Mouse (Mus musculus) gastrocnemius, postnatal 10 days (tissue): ENCODE results near the gene Anks6. TPM values are rescaled to one million over a fixed set of nuclear protein-coding genes. Genes with fewer than 3 reads are reported as not detected.
A peak's percentile ranks its signal among the peaks of the same experiment; 100 is the strongest.
"Not testable (repeated sequence)": the region's sequence is repeated elsewhere in the genome, so short reads cannot be mapped to it uniquely, and the experiment has no call there.

ENCODE experiments used
- DNase-seq: peaks from one replicate; pipeline ENCODE4 v3.0.0; 2021; ENCODE audit warnings: mixed read lengths
- long read RNA-seq, 2 experiments: library from polyadenylated mRNA; stranded (forward); transcript quantifications; one replicate each; pipeline ENCODE4 v2.0.0; 2021
- total RNA-seq, 2 experiments: library from RNA; stranded (reverse); gene quantifications; 2 replicates each; pipeline ENCODE4 v1.2.3; 2021

The Anks6 gene
- 1 to 10 TPM; 4.7 to 7.1 TPM for total RNA-seq
- long read RNA-seq, experiment 1, transcript Anks6-205 (16 exons, 3,438 nt): major isoform, 5 of 8 reads
- long read RNA-seq, experiment 1, partial matches to known transcripts: 0 of 8 reads
- long read RNA-seq, experiment 1, other reads (novel, unspliced or antisense): 3 of 8 reads
- long read RNA-seq, experiment 2, partial matches to known transcripts: 1 of 8 reads
- long read RNA-seq, experiment 2, other reads (novel, unspliced or antisense): 5 of 8 reads

GRCm38 (mm10) chr4:47056791-47057509, at the start of gene Anks6:
Gene Anks6, minus strand, starts transcription at chr4:47057427.
- DNase-seq: peak; percentile 83

DNA sequence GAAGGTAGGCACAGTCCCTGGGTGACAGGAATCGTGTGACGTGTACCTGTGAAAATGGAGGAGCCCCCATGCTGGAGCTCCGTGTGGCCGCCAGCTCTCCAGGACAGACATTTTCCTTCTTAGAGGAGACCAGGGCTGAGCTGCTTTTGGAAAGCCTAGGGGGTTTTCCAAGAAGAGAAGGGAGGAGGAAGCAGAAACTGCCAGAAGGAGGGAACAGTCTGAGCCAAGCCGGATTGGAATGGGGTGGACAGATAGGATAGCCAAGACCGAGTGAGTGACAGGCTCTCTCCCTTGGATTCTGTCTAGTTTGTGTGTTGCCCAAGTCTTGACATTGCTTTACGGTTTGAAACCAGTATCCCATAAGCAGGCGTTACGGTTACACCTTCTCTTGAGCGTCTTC, 46.3 kb upstream of the Anks6 start:
- no peak for DNase-seq

DNA sequence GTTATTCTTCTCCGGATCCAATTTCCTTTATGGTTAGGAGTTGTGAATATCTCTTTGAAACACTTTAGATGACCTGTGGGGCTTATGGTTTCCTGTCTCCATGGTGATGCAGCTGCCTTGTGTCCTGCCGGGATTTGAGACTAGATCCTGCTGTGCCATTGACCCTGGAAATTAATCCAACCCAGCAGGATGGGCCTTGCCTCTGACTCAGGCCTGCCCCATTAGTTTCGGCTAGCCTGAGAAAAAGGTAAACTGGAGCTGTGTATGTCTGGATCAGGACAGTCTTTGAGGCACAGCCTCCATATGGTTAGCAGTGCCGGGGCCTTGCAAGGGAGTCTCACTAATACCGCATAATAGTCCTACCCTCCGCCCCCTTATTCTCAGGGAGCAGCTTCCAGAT, 36.4 kb upstream of the Anks6 start:
- no peak for DNase-seq

DNA sequence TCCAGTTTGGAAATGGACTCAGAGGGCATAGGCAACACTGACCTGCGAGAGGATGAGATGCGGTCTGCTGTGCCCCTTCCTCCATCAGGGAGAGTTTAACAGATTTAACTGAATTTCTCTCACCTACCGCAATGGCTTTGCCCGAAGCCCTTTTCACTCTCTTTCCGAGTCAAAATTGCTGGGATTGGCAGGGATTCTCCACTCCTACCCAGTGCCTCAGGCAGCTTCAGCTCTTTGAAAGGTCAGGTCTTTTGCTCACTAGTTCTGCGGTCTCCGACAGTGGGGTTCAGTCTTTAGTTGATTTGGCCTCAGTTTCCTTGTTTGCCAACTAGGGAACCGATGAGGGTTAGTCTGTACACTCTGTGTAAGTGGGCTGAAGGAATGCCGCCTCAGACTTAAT, 35.9 kb upstream of the Anks6 start:
- no peak for DNase-seq

DNA sequence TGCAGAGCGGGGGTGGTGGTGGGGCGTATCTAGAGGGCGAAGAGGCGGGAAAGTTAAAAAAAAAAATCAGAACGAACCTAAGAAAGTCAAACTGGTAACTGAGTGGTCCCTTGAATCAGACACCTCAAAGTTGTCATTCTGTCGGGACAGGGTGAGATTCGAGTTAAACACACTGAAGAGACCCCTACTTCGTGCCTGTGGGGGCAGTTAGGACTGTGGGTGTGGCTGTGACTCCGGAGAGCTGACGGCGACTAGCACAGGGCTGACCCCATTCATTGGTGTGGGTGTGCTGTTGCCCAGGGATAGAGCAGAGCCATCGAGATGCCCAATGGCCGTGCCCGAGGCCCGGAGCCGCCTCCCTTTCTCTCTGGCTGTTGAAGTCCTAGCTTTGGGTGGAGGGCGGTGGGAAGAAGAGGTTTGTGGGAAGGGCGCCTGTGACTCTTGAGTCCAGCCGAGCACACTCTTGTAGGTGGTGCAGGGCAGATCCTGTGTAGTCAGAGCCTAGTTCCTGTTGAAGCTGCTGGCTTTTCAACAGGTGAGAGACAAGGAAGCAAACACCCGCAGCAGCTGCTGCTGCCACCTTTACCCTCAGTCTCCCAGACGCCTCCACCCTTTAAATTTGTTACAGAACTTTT, 35.3 kb upstream of the Anks6 start:
- no peak for DNase-seq

DNA sequence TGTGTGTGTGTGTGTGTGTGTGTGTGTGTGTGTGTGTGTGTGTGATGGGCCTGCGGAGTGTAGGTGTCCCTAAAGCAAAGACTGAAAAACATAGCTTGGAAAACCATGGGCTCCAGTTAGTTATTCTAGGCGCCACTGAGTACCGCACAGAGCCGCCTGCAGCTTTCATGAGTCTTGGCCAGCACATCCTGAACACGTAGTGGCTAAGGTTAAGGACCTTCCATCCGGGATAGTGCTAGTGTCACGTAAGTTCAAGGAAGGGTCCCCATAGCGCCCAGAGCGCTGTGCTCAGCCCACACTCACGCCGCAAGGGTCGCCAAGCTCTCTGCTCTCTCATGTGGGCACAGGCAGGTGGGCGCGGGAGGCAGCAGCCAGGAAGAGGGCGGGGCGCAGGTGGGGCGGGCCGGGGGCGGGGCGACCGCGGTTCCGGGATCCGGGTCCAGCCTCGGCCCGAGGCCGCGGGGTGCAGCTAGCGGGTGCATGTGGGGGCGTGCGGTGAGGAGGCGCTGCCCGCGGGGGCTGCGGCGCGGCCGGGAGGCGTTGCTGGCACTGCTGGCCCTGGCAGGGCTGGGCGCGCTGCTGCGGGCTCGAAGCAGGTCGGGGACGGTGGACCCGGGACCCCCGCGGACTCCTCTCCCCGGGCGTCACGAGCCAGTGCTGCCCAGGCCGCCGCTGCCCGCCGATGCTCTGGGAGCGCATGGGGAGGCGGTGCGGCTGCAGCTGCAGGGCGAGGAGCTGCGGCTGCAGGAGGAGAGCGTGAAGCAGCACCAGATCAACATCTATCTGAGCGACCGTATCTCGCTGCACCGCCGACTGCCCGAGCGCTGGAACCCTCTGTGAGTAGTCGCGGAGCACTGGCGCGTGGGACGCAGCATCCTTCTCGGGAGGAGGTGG, 34.5 kb upstream of the Anks6 start, which contains the start of gene Galnt12:
Gene Galnt12, plus strand, starts transcription at position 417 of the 894 bp plus-strand sequence.
- DNase-seq: peak; percentile 29

- DNase-seq: no peak
Measured at GRCm38 (mm10) chr4:47088671-47089070, 31.4 kb upstream of the Anks6 start.

GRCm38 (mm10) chr4:47083824-47084223, 26.6 kb upstream of the Anks6 start:
- DNase-seq: no peak

- no peak for DNase-seq
Measured at GRCm38 (mm10) chr4:47080647-47081010, 23.4 kb upstream of the Anks6 start.

- DNase-seq: no peak
Measured at GRCm38 (mm10) chr4:47079997-47080646, 22.9 kb upstream of the Anks6 start.

- no peak for DNase-seq
Measured at GRCm38 (mm10) chr4:47075054-47075453, 17.8 kb upstream of the Anks6 start.

DNA sequence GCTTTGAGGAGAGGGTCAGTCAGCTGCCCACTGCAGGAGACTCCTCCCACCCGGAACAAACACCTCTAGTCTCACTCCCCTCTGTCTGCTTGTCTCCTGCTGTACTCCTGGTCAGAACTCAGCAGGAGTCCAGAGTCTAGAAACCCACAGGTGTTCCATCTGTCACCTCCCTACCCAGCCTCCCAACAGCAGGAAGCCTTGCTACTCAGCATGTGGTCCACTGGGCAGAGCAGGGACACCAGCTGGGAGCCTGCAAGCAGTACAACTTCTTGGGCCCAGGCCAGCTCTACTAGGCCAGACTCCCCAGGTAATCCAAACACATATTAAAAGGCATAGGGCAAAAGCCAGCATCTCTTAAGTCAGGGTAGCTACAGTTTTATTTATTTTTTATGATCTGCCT, 3.7 kb upstream of the Anks6 start:
- no peak for DNase-seq

- DNase-seq: no peak
Measured at GRCm38 (mm10) chr4:47057510-47058325, 491 bp upstream of the Anks6 start.

- DNase-seq: no peak
Measured at GRCm38 (mm10) chr4:47055570-47056080, 1.6 kb downstream of the Anks6 start.

- DNase-seq: not testable (repeated sequence)
Measured at GRCm38 (mm10) chr4:47055170-47055569, 2.1 kb downstream of the Anks6 start.

GRCm38 (mm10) chr4:47051905-47052304, 5.3 kb downstream of the Anks6 start:
- DNase-seq: no peak

DNA sequence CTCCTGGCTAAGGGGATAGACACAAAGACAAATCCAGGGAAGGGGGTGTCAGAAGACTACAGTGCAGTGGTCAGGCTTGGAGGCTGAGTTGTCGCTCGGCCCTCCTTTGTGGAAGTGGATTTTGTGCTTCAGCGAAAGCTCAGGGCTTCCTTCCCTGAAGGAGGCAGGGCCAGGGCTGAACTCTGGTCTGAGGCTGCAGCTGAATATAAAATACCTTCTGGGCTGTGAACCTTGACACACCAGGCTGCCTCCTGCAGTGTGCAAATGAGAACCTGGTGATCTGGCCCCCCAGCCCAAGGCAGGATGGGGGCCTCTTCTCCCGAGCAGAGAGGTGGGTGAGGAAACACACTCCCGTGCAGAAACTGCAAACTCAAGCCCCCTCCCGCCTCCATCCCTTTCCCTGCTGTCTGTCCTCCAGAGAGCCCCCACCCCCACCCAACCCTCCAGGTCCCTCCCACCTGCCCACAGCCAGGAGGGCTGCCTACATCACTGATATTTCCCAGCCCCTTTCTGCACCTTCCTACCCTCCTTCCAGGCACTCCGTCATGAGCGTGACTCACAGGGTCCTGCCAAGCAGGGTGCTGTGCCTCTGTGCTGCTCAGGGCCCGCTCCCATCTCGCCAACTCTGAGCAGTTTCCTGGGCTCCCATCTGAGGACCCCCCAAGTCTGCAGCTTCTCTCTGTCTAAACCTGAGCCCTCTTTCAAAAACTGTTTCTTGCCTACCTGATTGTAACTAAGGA, 6.4 kb downstream of the Anks6 start:
- DNase-seq: no peak

DNA sequence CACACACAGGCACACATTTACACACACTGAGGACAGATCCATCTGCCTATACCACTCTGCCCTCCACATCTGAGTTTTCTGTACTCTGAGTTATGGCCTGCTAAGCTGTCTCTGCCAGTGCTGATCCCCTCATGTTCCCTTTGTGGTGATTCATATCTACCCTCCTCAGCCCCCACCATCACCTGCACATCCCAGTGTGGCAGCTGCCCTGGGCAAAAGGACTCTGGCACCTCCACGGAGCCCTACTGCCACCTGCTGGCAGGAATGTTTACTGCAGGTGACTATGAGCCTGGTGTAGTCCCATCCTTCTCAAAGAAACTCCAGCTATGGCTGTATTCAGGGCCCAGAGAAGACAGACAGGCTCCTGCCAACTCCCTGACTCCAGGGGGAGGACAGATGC, 7.1 kb downstream of the Anks6 start:
- DNase-seq: peak; percentile 92

DNA sequence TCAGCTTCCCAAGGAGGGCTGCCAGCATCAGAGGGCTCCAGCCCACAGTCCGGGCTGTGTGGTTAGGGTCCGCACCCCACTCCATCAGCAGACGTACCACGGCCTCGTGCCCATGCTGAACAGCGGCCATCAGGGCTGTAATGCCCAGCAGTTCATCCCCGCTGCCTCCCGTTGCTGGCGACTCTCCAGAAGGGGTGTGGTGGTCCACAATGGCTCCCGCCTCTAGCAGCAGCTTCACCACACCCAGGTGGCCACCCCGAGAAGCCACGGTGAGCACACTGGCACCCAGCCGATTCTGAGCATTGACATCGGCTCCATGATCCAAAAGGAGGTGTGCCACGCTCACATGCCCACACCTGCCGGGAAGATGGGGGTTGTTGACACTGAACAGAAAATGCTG, 8.0 kb downstream of the Anks6 start:
- DNase-seq: no peak

DNA sequence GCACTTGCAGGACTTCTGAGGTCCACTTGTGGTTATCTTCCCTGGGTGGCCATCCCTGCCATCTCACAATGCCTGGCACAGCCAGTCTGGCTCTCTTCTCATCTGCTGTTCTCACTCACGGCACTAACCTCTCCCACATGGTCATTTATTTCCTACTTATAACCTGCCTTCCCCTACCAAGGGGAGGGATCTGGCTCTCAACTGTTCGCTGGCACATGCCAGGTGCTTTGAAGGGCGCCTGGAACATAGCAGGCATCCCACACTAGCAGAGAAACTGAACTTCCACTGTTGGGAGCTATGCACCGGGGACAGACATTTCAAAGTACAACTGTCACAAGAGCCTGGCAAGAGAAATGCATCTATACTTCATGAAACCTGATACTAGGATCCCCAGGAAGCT, 9.5 kb downstream of the Anks6 start:
- no peak for DNase-seq
